Mouse (Mus musculus) frontal cortex, postnatal 10 days (tissue): ENCODE measurements around the gene Olfr215.
"Not testable (repeated sequence)": the region's sequence is repeated elsewhere in the genome, so short reads cannot be mapped to it uniquely, and the experiment has no call there.

Source experiments
- DNase-seq, 2 experiments: peaks; one replicate each; pipeline ENCODE4 v3.0.0; 2022; ENCODE audit warnings: low spot score in 2 of 2, mixed read lengths in 1 of 2

Olfr215 gene

DNA sequence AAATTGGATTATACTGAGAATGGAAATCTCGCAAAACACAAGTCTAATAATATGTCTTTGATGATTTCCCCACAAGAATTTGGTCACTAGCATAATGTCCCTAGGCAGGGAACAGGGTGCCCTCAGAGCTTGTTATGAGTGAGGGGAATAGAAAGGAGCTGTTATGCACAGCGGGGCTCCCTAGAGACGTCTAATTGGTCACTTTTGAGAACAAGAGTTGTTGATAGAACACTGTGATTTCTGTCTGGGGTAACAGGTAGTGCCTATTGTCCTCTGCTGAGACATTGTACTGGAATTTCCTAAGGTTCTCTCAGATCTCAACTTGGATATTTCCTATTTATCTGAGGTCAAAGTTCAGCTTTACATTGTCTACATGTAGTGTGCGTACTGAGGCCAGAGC, at the start of gene Olfr215:
TSS of gene Olfr215 (minus strand) at position 101 of the 400 bp plus-strand sequence.
- no peak for DNase-seq

DNA sequence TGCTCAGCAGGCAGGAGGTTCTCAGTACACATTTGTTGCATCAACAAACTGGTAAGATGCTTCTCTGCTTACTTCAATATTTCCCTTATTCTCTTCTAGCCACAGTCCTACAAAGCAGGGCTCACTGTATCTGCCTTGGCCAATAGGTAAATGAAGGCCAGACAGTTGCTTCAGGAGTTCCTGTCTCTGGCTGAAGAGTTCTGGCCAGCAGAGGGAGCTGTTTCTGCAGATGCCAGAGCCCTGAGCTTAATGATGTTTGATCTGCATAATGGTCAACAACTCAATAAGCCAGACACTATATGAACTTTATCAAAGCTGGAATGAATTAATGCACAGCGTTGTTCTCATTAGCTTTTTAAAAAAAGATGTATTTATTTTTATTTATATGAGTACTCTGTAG, 48.1 kb upstream of the Olfr215 start:
- DNase-seq = peak in 1 of 2 experiments; percentile 57

DNA sequence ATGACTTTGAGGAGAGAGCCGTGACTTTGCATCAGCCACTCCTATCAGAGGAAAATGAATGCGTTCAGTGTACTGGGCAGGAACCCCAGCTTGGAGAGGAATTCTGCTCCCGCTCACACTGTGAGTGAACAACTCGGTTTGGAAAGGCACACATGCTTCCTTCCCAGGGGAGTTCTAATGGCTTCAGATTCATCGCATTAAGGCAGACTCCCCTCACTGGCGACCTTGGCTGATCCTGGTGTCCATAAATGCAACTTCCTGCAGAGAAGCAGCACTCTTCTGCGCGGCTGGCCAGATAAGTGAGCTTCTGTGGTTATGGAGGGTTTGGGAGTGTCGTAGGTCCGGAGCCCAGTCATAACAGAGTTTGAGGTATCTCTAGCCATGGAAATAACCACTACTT, 45.8 kb upstream of the Olfr215 start:
- DNase-seq = no peak

DNA sequence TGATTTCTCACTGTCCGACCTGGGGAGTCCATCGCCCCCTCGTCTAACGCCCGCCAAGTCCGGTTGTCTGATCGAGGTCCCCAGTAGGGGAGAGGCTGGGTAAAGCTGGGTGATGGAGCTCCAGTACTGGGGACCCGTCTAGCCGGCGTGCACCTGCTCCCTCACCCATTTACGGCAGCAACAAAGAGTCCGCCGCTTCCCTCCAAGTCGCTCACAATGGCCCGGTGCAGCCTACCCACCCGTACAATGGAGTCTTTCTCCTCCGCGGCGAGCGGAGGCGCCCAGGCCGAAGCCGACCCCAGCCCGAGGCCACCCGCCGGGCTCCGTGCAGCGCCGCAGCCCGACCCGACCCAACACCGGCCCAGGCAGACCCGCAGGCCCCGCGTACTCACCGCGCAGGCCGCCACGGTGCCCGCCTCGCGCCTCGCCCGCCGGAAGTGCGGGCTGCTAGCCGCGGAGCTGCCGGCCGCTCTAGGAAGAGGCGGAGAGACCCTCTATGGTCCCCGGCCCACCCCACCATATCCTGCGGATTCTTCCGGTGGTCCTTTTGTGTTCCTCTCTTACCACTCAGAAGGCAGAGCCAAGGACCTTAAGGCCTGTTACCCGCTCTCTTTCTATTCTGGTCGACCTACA, 44.7 kb upstream of the Olfr215 start, which contains the start of gene Zfp422:
TSS of gene Zfp422 (minus strand) at position 461 of the 633 bp plus-strand sequence.
- peak; percentile 59 to 72 for DNase-seq

DNA sequence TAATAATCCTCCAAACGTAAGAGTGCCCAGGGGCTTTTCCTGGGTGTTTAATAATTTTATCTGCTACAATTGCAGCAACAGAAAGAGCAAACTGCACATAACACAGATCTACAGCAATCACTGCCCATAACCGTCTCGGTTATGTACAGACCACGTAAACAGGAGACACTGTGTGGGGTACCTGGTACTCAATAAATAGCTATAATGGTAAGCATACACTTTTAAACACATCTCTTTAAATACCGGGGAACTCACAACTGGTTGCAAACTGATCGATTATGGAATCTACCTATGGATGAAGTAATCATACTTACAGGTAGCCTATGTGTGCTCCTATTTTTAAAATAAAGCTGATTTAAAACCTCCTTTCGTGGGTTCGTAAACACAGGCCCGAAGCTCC, 44.1 kb upstream of the Olfr215 start:
- no peak for DNase-seq

DNA sequence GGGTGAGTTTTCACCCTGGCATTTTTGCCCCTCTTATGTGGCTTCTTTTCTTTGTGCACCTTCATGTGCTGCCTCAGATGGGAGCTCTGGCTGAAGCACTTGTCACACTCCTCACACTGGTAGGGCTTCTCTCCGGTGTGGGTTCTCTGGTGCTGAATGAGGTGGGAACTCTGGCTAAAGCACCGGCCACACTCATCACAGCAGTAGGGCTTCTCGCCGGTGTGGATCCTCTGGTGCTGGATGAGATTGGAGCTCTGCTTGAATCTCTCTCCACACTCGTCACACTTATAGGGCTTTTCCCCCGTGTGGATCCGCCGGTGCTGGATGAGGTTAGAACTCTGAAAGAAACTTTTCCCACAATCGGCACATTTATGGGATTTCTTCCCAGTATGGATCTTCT, 42.4 kb upstream of the Olfr215 start:
- not testable (repeated sequence) for DNase-seq

DNA sequence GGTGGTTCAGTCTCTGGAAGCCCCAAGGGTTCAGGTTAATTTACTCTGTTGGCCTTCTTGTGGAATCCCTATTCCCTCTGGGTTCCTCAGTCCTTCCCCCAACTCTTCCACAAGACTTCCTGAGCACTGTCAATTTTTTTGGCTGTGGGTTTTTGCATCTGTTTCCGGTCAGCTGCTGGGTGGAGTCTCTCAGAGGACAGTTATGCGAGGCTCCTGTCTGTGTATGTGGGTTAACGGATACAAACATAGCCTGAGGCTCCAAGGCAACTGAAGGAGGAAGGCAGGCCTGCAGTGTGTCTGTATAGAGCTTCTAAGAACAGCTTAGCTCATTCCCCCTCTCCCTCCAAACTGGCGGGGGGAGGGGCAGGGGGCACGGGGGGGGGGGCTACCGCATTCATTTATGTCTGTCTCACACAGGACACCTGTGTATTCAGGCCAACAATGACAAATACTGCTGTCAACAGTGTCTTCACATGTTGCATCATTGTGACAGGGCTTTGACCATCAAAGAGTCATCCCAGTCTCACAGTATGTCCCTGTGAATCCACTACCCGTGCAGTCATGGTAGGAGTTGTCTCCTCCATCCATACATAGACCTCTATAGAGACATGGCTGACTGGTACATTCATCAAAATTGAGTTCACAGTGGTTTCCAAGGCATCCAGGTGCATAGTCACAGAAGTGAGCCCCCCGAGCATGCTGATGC, 37.5 kb upstream of the Olfr215 start:
- no peak for DNase-seq

DNA sequence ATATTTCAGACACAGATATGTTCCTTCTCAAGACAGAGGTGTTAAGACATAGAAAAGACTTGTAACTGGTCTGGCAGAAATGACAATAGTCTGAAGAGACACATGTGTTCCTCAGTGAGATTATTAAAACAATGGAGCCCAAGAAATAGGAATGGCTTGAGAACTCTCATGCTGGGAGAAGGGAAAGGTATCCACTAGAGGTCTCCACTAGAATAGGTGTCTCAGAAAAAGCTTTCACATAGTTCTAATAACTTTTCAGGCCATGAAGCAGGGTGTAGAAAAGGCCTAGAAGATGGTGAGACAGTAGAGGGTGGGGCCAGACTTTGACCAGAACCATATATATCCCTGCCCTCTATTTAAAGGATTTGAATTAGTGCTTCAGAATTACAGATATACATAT, 34.1 kb upstream of the Olfr215 start:
- no peak for DNase-seq

DNA sequence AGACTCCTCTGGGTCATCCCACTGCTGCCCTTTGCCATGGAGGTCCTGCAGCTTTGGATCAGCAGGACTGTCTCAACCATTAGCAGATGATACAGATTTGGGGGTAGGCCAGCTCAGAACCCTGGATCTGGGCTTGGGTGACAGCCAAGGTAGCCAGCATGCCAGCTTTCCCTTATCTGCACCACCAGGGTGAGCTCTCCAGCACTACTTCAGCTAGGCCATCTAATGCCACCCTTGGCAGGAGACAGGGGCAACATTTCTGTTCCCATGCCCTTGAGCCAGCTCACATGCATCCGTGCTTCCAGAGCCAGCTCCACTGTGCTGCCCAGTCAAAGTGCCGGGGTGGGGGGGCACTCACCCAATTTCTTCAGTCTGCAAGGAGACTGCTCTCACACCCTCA, 31.7 kb upstream of the Olfr215 start:
- no peak for DNase-seq

DNA sequence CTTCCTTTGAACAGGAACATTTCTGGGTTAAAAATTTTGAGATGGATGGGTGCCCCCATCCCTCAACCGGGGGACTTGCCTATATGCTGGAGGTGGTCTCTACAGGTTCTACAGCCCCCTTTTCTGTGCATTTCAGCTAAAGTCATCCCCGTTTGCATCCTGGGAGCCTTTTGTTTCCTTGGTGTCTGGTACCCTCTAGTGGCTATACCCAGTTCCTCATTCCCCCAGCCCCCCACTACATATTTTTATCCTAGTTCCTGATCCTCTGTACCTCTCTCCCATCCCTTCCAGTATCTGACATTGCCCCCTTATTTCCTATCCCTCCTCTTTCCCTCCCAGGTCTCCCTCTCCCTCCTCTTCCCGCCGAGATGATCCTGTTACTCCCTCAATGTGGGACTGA, 23.2 kb upstream of the Olfr215 start:
- no peak for DNase-seq

DNA sequence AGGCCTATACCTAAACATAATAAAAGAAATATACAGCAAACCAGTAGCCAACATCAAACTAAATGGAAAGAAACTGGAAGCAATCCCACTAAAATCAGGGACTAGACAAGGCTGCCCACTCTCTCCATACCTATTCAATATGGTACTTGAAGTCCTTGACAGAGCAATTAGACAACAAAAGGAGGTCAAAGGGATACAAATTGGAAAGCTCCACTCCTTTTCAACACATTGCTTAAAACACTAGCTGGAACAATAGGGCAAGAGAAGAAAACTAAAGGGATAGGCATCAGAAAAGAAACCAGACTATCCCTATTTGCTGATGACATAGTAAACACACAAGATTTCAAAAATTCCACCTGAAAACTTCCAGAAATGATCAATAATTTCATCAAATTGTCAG, 17.0 kb upstream of the Olfr215 start:
- DNase-seq = not testable (repeated sequence)

DNA sequence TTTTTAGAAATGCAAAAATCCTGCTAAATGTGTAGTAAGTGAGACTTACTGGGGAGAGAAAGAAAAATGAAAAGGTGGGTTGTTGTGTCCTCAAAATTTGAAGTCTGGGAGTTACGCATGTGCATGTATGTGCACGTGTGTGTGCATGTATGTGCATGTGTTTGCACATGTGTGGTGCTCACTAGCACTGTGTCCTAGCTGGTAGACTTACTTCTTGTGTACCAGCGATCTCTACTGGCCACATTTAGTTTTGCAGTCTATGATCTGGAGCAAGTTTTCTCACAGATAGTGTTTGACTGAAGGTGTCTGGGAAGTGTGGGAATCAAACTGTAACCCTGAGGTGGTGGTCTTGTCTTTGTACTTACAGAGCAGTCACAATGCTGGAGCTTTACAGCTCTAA, 14.2 kb downstream of the Olfr215 start:
- peak in 1 of 2 experiments; percentile 11 for DNase-seq

DNA sequence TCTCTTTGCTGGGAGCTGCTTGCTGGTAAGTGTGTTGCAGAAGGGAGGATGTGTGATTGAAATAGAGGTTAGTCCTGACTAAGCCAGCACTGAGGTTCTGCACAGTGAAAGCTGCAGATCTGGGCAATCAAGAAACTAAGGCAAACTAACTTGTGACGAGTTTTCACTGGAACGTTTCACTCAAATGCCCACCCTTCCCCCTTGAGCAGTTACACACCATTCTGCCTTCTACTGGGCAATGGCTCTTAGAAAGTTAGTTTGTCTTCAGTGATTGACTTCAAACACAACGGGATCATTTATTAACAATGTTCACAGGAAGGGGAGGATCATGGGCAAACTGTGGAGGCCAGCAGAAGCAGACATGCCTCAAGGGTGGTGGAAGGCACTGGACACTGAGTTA, 29.0 kb downstream of the Olfr215 start:
- no peak for DNase-seq

DNA sequence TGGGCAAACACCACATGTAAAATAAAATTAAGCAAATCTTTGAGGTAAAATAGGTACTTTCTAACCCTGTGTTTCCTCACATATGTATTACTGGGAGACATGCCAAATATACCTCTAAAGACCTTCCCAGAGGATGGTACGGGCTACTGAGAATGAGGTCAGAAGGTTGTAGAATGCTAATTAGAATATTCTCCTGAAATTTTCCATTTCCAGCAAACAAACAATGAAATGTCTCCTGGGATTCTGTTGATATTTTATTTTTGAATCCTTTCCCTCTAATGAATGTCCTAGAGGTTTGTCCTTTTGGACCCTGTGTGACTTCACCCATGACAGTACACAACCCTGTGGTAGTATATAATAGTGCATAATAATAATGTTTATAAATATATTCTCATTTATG, 30.1 kb downstream of the Olfr215 start, which contains the start of gene Olfr214:
TSS of gene Olfr214 (plus strand) at position 301 of the 400 bp plus-strand sequence.
- DNase-seq = no peak

DNA sequence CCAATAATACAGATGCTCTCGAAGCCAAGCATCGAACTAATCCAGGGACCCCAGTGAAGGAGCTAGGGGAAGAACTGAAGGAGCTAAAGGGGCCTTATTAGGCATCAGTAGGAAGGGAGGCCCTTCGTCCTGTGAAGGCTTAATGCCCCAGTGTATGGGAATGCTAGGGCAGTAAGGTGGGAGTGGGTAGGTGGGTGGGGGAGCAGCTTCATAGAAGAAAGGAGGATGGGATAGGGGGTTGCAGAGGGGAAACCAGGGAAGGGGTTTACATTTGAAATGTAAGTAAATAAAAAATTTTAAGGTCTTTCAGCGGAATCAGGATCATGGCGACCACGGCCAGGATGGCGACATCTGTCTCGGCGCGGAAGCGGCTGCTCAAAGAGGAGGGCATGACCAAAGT, 33.2 kb downstream of the Olfr215 start, which contains the start of gene Gm5580:
TSS of gene Gm5580 (plus strand) at position 301 of the 400 bp plus-strand sequence.
- not testable (repeated sequence) for DNase-seq

DNA sequence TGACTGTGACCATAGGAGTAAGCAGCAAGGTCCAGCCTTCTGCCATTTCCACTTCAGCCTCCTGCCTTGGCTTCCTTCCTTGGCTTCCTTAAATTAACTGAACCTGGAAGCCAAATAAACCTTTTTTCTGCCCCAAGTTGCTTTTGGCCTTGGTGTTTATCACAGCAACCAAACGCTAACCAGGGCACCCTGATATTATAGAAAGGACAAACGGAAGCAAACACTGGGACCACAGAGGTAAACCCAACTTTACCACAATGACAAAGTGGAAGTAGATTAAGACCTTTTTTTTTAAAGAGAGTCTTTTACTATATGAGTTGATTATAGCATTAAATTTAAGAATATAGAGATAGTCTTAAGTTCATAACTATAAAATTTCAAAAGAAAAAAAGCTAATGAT, 41.5 kb downstream of the Olfr215 start:
- DNase-seq = no peak

DNA sequence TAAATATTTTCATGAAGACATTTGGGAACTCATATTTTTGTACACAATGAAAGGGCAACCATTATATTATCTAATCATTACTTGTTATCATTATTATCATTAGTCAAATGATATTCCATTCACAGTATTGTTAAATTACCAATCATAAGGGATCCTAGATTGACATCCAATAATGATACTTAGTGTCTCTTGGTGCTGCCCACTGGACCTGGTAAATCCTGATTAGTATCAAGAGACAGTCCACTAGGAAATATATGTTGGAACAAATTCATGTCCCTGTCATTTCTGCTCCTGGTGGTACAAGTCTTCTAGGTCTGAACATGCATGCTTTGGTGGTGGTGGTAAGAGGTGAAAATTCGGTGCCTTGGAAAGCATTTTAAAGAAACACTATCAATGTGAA, 45.8 kb downstream of the Olfr215 start, which contains the start of gene Olfr213:
TSS of gene Olfr213 (plus strand) at position 301 of the 400 bp plus-strand sequence.
- DNase-seq = no peak
